Mouse (Mus musculus) forebrain, embryonic 11.5 days (tissue): Measurements from ENCODE around the gene Akap9. TPM values are rescaled to one million over a fixed set of nuclear protein-coding genes. Genes with fewer than 3 reads are reported as not detected.

Experiments
- ATAC-seq: fragments of 200-750 bp; cut with Nextera tagmentation; replicated peaks from 2 replicates; pipeline ENCODE4 v1.8.0; 2017; ENCODE audit warnings: moderate TSS enrichment; ENCODE audit not compliant: low FRiP score
- DNase-seq: peaks from one replicate; pipeline ENCODE4 v3.0.0-alpha.2; 2017; ENCODE audit warnings: low spot score
- H3K27ac ChIP-seq: fragments of 300-500 bp; sonication (generic); 2 replicates; pipeline ENCODE4 v1.5.1; 2014; ENCODE audit warnings: low read depth, low read length
- H3K27me3 ChIP-seq: fragments of 300-500 bp; sonication (generic); 2 replicates; pipeline ENCODE4 v1.6.1; 2014; ENCODE audit warnings: mild to moderate bottlenecking, low read length, mixed read lengths; ENCODE audit not compliant: control insufficient read depth, insufficient read depth
- H3K36me3 ChIP-seq: fragments of 300-500 bp; sonication (generic); 2 replicates; pipeline ENCODE4 v1.6.1; 2014; ENCODE audit warnings: mild to moderate bottlenecking, low read length, moderate library complexity, mixed read lengths; ENCODE audit not compliant: control insufficient read depth, insufficient read depth
- H3K4me1 ChIP-seq: fragments of 300-500 bp; sonication (generic); replicated peaks from 2 replicates; pipeline ENCODE4 v1.6.1; 2014; ENCODE audit warnings: low read length, mixed read lengths; ENCODE audit not compliant: control insufficient read depth, insufficient read depth
- H3K4me2 ChIP-seq: fragments of 300-500 bp; sonication (generic); 2 replicates; pipeline ENCODE4 v1.6.1; 2014; ENCODE audit warnings: low read depth, mild to moderate bottlenecking, low read length, moderate library complexity, mixed read lengths; ENCODE audit not compliant: severe bottlenecking
- H3K4me3 ChIP-seq: fragments of 300-500 bp; sonication (generic); 2 replicates; pipeline ENCODE4 v1.5.1; 2014; ENCODE audit warnings: low read depth, low read length
- H3K9ac ChIP-seq: fragments of 300-500 bp; sonication (generic); 2 replicates; pipeline ENCODE4 v1.6.1; 2014; ENCODE audit warnings: low read length
- H3K9me3 ChIP-seq: fragments of 300-500 bp; sonication (generic); 2 replicates; pipeline ENCODE4 v1.6.1; 2016; ENCODE audit warnings: low read length, mixed read lengths; ENCODE audit not compliant: control insufficient read depth
- WGBS: fragments of 180-500 bp; shearing (Covaris S2); extraction: QIAGEN DNeasy Blood & Tissue Kit; methylation state at CpG from one replicate; pipeline ENCODE4 v1.1.7; 2014; 5-methylcytosine and 5-hydroxymethylcytosine counted together
- polyA plus RNA-seq: library from polyadenylated mRNA; unstranded; fragments of >200 nt; fragmentation: Nextera tagmentation; extraction: Ambion mirVana; gene quantifications from 2 replicates; pipeline ENCODE4 v1.2.1, GENCODE M21; 2014

Gene Akap9
- polyA plus RNA-seq, 1 experiment from 2014 or later, result 181 TPM

DNA sequence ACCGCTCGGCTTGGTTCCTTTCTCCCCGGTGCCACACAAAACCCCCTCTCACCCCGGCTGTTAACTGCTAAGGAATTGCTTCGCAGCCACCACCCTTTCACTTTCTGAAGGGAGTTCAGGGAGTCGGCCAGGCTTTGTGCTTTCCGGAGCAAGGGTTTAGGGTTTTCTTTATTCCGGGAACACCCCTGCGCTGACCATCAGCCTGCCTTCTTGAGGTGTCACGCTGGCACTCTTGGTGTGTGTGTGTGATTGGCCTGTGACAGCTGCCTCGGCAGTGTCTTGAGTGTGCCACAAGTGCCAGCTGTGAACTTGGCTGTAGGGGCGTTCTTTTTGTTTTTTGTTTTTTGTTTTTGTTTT lies 814 bp downstream of the Akap9 start:
- Histone ChIP-seq H3K4me2 (peak overlapping the region; percentile 45), H3K27me3 (no peaks in the 10 kb centered on the region), H3K27ac (peak overlapping the region; percentile 93), H3K9ac (peak overlapping the region; percentile 98), H3K36me3 (no peaks in the 10 kb centered on the region), H3K4me3 (peak overlapping the region; percentile 89), H3K4me1 (peaks cover 6% of the 10 kb centered on the region), H3K9me3 (no peaks in the 10 kb centered on the region)
- ATAC-seq (peak; percentile 75), DNase-seq (no peak)
- under 1% methylated on average over 12 of the region's 12 CpGs for WGBS

DNA sequence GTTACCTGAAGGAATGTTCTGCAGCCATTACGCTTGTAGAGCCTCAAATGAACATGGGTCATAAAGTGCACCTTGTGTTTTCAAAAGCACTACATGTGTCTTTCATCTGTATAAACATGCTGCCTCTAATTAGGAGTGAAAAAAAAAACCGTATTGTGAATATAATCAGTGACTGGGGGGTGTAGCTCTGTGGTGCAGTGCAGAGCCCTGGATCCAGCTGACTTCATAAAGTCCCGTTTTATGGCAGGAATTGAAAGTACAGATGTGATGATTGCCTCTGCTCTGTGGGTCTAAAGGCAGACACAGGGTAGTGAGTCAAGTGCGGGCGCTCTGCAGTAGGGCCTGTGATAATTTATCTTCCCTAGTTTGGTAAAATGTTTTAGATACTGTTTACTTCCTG lies 2.9 kb downstream of the Akap9 start:
- whole genome bisulfite sequencing, result 72% methylated on average over 5 of the region's 5 CpGs
- H3K4me3 ChIP-seq, result no peak overlapping the region
- H3K4me1 ChIP-seq, result peaks cover 6% of the 10 kb centered on the region
- ATAC-seq (no peak), DNase-seq (no peak)
- H3K27me3 ChIP-seq, result no peaks in the 10 kb centered on the region
- H3K9ac ChIP-seq, result no peak overlapping the region
- H3K9me3 ChIP-seq, result no peaks in the 10 kb centered on the region
- H3K4me2 ChIP-seq, result no peak overlapping the region
- H3K36me3 ChIP-seq, result no peaks in the 10 kb centered on the region
- H3K27ac ChIP-seq, result no peak overlapping the region

- no peak overlapping the region for H3K4me3 ChIP-seq
- no peak overlapping the region for H3K9ac ChIP-seq
- WGBS, result 89% methylated on average over 3 of the region's 3 CpGs
- ATAC-seq, result no peak
- no peaks in the 10 kb centered on the region for H3K9me3 ChIP-seq
- no peak overlapping the region for H3K27ac ChIP-seq
- no peak for DNase-seq
- no peaks in the 10 kb centered on the region for H3K27me3 ChIP-seq
- H3K4me1 ChIP-seq, result peaks cover 6% of the 10 kb centered on the region
- no peak overlapping the region for H3K4me2 ChIP-seq
- no peaks in the 10 kb centered on the region for H3K36me3 ChIP-seq
Measured at GRCm38 (mm10) chr5:3931636-3932035, 3.8 kb downstream of the Akap9 start.

DNA sequence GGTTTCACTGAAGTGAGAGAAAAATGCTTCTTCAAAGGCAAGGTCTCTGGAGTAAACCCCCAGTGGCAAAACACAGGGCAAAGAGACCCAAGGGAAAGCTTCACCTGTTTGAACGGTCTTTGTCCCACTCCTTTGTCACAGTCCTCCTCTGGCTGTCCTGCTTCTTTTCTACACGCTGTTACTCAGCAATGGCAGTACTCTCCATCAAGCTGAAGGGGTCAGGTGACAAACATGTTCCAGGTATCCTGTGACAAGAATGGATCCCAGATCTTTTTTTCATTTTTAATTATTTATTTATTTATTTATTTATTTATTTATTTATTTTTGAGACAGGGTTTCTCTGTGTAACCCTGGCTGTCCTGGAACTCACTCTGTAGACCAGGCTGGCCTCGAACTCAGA lies 5.7 kb downstream of the Akap9 start:
- ATAC-seq, result no peak
- H3K9me3 ChIP-seq, result no peaks in the 10 kb centered on the region
- no peak overlapping the region for H3K9ac ChIP-seq
- no peaks in the 10 kb centered on the region for H3K36me3 ChIP-seq
- no peak for DNase-seq
- no peak overlapping the region for H3K4me2 ChIP-seq
- no peak overlapping the region for H3K27ac ChIP-seq
- no peaks in the 10 kb centered on the region for H3K27me3 ChIP-seq
- 91% methylated on average over 3 of the region's 3 CpGs for WGBS
- no peak overlapping the region for H3K4me3 ChIP-seq
- peaks cover 6% of the 10 kb centered on the region for H3K4me1 ChIP-seq

DNA sequence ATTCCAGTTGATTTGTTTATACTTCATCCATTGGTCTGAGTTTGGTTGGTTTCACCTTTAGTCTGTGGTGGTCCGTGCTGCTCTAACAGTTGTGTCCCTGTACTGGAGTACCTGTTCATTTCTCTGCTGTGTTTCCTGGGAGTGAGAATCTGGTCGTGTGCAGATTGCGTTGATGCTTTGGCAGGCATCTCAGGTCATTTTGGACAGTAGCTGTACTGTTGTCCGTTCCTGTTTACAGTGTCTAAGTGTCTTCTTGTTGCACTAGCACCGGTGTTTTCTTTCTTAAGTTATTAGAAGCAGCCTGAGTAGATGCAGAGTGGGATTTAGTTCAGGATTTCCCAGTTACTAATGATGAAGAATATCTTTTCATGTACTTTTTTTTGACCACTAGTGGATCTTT lies 7.4 kb downstream of the Akap9 start:
- H3K27me3 ChIP-seq, result no peaks in the 10 kb centered on the region
- H3K9ac ChIP-seq, result no peak overlapping the region
- ATAC-seq (no peak), DNase-seq (no peak)
- no peak overlapping the region for H3K4me3 ChIP-seq
- H3K4me2 ChIP-seq, result no peak overlapping the region
- no peak overlapping the region for H3K27ac ChIP-seq
- peaks cover under 1% of the 10 kb centered on the region; the same call in 1 of the 2 replicates for H3K4me1 ChIP-seq
- no peaks in the 10 kb centered on the region for H3K9me3 ChIP-seq
- H3K36me3 ChIP-seq, result no peaks in the 10 kb centered on the region
- WGBS, result 95% methylated on average over 5 of the region's 5 CpGs

- Histone ChIP-seq H3K4me1 (no peaks in the 10 kb centered on the region), H3K27ac (no peak overlapping the region), H3K4me2 (no peak overlapping the region), H3K9me3 (no peaks in the 10 kb centered on the region), H3K9ac (no peak overlapping the region), H3K27me3 (no peaks in the 10 kb centered on the region), H3K4me3 (no peak overlapping the region), H3K36me3 (no peaks in the 10 kb centered on the region)
- ATAC-seq (no peak), DNase-seq (no peak)
- 93% methylated on average over 8 of the region's 8 CpGs for WGBS
Measured at GRCm38 (mm10) chr5:3935778-3936554, 8.1 kb downstream of the Akap9 start.

- Histone ChIP-seq H3K27me3 (no peaks in the 10 kb centered on the region), H3K27ac (no peak overlapping the region), H3K9me3 (no peaks in the 10 kb centered on the region), H3K9ac (no peak overlapping the region), H3K36me3 (no peaks in the 10 kb centered on the region; the same call in 1 of the 2 replicates), H3K4me3 (no peak overlapping the region), H3K4me2 (no peak overlapping the region), H3K4me1 (no peaks in the 10 kb centered on the region)
- ATAC-seq, result no peak
- DNase-seq, result no peak
- WGBS, result 95% methylated on average over 3 of the region's 3 CpGs
Measured at GRCm38 (mm10) chr5:3938905-3939304, 11.1 kb downstream of the Akap9 start.

GRCm38 (mm10) chr5:3939335-3939734 lies 11.5 kb downstream of the Akap9 start:
- H3K9me3 ChIP-seq, result no peaks in the 10 kb centered on the region
- WGBS, result 92% methylated on average over 5 of the region's 5 CpGs
- no peaks in the 10 kb centered on the region for H3K4me1 ChIP-seq

DNA sequence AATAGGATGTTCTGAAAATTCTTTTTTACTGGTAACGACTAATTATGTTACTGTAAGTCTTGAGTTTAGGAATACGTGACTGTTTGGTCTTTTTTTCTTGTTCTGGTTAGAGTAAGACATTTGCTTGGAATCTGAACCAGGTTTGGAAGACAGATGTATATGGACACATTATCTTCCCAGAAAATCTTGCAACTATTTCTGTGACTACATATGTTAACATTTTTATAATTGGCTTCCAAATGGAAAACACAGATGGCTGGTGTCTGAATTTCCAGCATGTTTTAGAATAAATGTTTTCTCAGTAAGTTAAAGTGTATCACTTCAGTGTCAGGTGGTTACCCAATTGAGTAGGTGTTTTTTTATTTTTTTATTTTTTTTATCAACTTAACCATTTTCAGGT lies 13.4 kb downstream of the Akap9 start:
- H3K36me3 ChIP-seq, result no peaks in the 10 kb centered on the region; the same call in 1 of the 2 replicates
- whole genome bisulfite sequencing, result 97% methylated on average over 2 of the region's 2 CpGs
- H3K4me3 ChIP-seq, result no peak overlapping the region
- H3K27me3 ChIP-seq, result no peaks in the 10 kb centered on the region
- H3K9me3 ChIP-seq, result no peaks in the 10 kb centered on the region
- H3K9ac ChIP-seq, result no peak overlapping the region
- no peak for ATAC-seq
- DNase-seq, result no peak
- H3K4me2 ChIP-seq, result no peak overlapping the region
- no peaks in the 10 kb centered on the region for H3K4me1 ChIP-seq
- H3K27ac ChIP-seq, result no peak overlapping the region

More at GRCm38 (mm10) chr5:3939335-3939734, 11.5 kb downstream of the Akap9 start:
- no peak overlapping the region for H3K9ac ChIP-seq
- no peak overlapping the region for H3K4me2 ChIP-seq
- DNase-seq, result no peak
- H3K4me3 ChIP-seq, result no peak overlapping the region
- H3K36me3 ChIP-seq, result no peaks in the 10 kb centered on the region; the same call in 1 of the 2 replicates
- no peaks in the 10 kb centered on the region for H3K27me3 ChIP-seq
- no peak for ATAC-seq
- H3K27ac ChIP-seq, result no peak overlapping the region
